In the genomic region with DNA sequence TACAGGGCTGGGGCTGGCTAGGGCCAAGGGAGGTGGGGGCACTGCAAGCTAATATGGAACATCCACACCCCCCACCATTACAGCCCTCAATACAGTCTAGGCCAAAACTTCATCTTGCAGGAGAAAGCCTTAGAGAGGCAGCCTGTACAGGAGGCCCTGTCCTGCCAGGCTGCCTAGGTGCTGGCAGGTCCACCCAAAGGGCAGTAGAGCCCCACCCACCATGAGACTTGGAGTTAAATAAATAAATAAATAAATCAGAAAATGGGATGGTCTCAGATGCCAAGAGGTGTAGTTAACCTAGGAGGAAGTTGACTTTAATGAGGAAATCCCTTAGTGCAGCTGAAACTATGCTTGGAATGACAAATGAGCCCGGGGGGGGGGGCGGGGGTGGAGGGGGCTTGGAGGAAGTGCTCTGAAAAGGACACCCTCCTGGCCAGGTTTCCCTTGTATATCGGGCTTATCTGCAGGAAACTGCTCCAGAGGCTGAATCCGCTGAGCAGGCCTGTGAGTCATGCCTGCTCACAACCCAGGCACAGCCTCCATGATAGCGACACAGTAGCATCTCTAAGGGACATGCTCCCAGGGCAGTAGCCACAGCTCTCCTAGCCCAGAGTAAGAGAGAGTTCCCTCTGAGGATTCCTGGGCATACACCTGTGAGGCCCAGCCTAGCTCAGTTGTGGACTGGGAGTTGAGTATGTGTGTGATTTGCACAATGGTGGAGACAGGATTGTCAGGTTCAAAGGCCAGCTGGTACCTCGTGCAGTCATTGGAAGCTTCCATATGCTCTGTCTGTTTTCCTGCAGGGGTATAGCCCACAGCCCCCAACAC, we compare ENCODE assay signal across 8 mouse cellular contexts.
A peak's percentile ranks its signal among the peaks of the same experiment; 100 is the strongest.
DNase-seq lines count a peak whose midpoint lies in the region; ATAC-seq lines count a peak whose summit lies in the region.

No protein-coding gene starts in this region.

- H3K9me3 ChIP-seq in embryonic facial prominence, embryonic 10.5 days: no peaks in the 10 kb centered on the region
- no peaks in the 10 kb centered on the region for H3K9me3 ChIP-seq in intestine, embryonic 16.5 days (ENCODE audit: control insufficient read depth, low read length)
- H3K9me3 ChIP-seq in liver, embryonic 15.5 days (replicated peaks): no peaks in the 10 kb centered on the region
- H3K9me3 ChIP-seq in midbrain, embryonic 16.5 days (replicated peaks; ENCODE audit: control insufficient read depth, low read length, poor library complexity, severe bottlenecking): no peaks in the 10 kb centered on the region

- H3K27me3 ChIP-seq in embryonic facial prominence, embryonic 10.5 days (replicated peaks; ENCODE audit: low read depth, poor library complexity, severe bottlenecking): peaks cover 21% of the 10 kb centered on the region; the same call in 1 of the 2 replicates
- no peaks in the 10 kb centered on the region for H3K27me3 ChIP-seq in intestine, embryonic 16.5 days (replicated peaks; ENCODE audit: control insufficient read depth, insufficient read depth, low read length)
- H3K27me3 ChIP-seq in liver, embryonic 15.5 days: peaks cover 5% of the 10 kb centered on the region; the same call in 1 of the 2 replicates
- H3K27me3 ChIP-seq in midbrain, embryonic 16.5 days (ENCODE audit: control insufficient read depth, insufficient read depth, low read depth, low read length): no peaks in the 10 kb centered on the region

- H3K4me1 ChIP-seq in embryonic facial prominence, embryonic 10.5 days: peaks cover 22% of the 10 kb centered on the region
- H3K4me1 ChIP-seq in intestine, embryonic 16.5 days (ENCODE audit: control insufficient read depth, insufficient read depth, low read length): peaks cover 15% of the 10 kb centered on the region
- peaks cover 11% of the 10 kb centered on the region for H3K4me1 ChIP-seq in liver, embryonic 15.5 days (replicated peaks)
- peaks cover under 1% of the 10 kb centered on the region; the same call in 1 of the 2 replicates for H3K4me1 ChIP-seq in midbrain, embryonic 16.5 days (ENCODE audit: control insufficient read depth, insufficient read depth, low read length)

- ATAC-seq in intestine, embryonic 16.5 days: peak; percentile 83
- ATAC-seq in liver, embryonic 15.5 days (ENCODE audit: insufficient read depth): peak; percentile 51
- no peak for ATAC-seq in midbrain, embryonic 16.5 days
- ATAC-seq in activated CD4-positive, CD25-positive, alpha-beta regulatory T cell, adult 4 months: no peak

- no peak overlapping the region for H3K4me3 ChIP-seq in embryonic facial prominence, embryonic 10.5 days
- H3K4me3 ChIP-seq in intestine, embryonic 16.5 days (ENCODE audit: low read length): no peak overlapping the region
- H3K4me3 ChIP-seq in liver, embryonic 15.5 days (replicated peaks): no peak overlapping the region
- no peak overlapping the region for H3K4me3 ChIP-seq in midbrain, embryonic 16.5 days (ENCODE audit: low read depth, low read length)

- peak; percentile 97 for DNase-seq in 416B (ENCODE audit: low read depth)
- DNase-seq in embryonic facial prominence, embryonic 10.5 days (ENCODE audit: low spot score): no peak
- no peak for DNase-seq in retina, embryonic 14.5 days (ENCODE audit: low spot score)
- DNase-seq in testis, postnatal 14 days (ENCODE audit: low spot score): no peak

- peak overlapping the region; percentile 76 for H3K27ac ChIP-seq in embryonic facial prominence, embryonic 10.5 days (replicated peaks)
- peak overlapping the region; percentile 54 for H3K27ac ChIP-seq in intestine, embryonic 16.5 days (ENCODE audit: low read length)
- H3K27ac ChIP-seq in liver, embryonic 15.5 days (replicated peaks): no peak overlapping the region
- H3K27ac ChIP-seq in midbrain, embryonic 16.5 days (ENCODE audit: low read length): no peak overlapping the region

- 0 out of 2 replicates have a peak overlapping the region, but pooled peaks have one; percentile 19 for H3K9ac ChIP-seq in intestine, embryonic 16.5 days (ENCODE audit: low read depth, low read length)
- H3K9ac ChIP-seq in liver, embryonic 15.5 days: no peak overlapping the region
- H3K9ac ChIP-seq in midbrain, embryonic 16.5 days (ENCODE audit: low read depth, low read length): no peak overlapping the region

- H3K36me3 ChIP-seq in embryonic facial prominence, embryonic 10.5 days (replicated peaks): no peaks in the 10 kb centered on the region
- H3K36me3 ChIP-seq in intestine, embryonic 16.5 days (ENCODE audit: control insufficient read depth, insufficient read depth, low read length): no peaks in the 10 kb centered on the region
- no peaks in the 10 kb centered on the region for H3K36me3 ChIP-seq in liver, embryonic 15.5 days (replicated peaks)
- H3K36me3 ChIP-seq in midbrain, embryonic 16.5 days (ENCODE audit: control insufficient read depth, insufficient read depth, low read length): no peaks in the 10 kb centered on the region

- no peak overlapping the region for H3K4me2 ChIP-seq in intestine, embryonic 16.5 days (ENCODE audit: low read depth, low read length)
- no peak overlapping the region for H3K4me2 ChIP-seq in liver, embryonic 15.5 days
- no peak overlapping the region for H3K4me2 ChIP-seq in midbrain, embryonic 16.5 days (ENCODE audit: low read length)

- 56% methylated on average over 6 of the region's 6 CpGs for WGBS in embryonic facial prominence, embryonic 10.5 days
- 36% methylated on average over 6 of the region's 6 CpGs for WGBS in intestine, embryonic 16.5 days
- WGBS in liver, embryonic 15.5 days (ENCODE audit: insufficient replicate concordance): 6% methylated on average over 6 of the region's 6 CpGs
- 67% methylated on average over 6 of the region's 6 CpGs for WGBS in midbrain, embryonic 16.5 days

Comparison
In these comparisons a context has a peak if more than half of its experiments do, and no peak if none do; other contexts are left out.
1. H3K27ac ChIP-seq: peak in embryonic facial prominence, embryonic 10.5 days (single experiment) and intestine, embryonic 16.5 days (single experiment); none in liver, embryonic 15.5 days (single experiment) and midbrain, embryonic 16.5 days (single experiment).
2. ATAC-seq: peak in intestine, embryonic 16.5 days (single experiment) and liver, embryonic 15.5 days (single experiment); none in midbrain, embryonic 16.5 days (single experiment) and activated CD4-positive, CD25-positive, alpha-beta regulatory T cell, adult 4 months (single experiment).